Mouse (Mus musculus) lung, embryonic 14.5 days (tissue): ENCODE data around the gene Creb5. TPM values are rescaled to one million over a fixed set of nuclear protein-coding genes. Genes with fewer than 3 reads are reported as not detected.

ENCODE experiments used
- ATAC-seq: fragments of 200-750 bp; cut with Nextera tagmentation; 2 replicates; pipeline ENCODE4 v1.8.0; 2017; ENCODE audit warnings: mild to moderate bottlenecking, moderate TSS enrichment, moderate library complexity; ENCODE audit not compliant: insufficient read depth
- DNase-seq: peaks from one replicate; pipeline ENCODE4 v3.0.0-alpha.2; 2015
- H3K27ac ChIP-seq: fragments of 300-500 bp; sonication (generic); 2 replicates; pipeline ENCODE4 v1.5.1; 2014; ENCODE audit warnings: low read depth, mild to moderate bottlenecking, moderate library complexity
- H3K27me3 ChIP-seq: fragments of 300-500 bp; sonication (generic); 2 replicates; pipeline ENCODE4 v1.6.1; 2014; ENCODE audit warnings: low read length, control low read depth; ENCODE audit not compliant: insufficient read depth
- H3K36me3 ChIP-seq: fragments of 300-500 bp; sonication (generic); 2 replicates; pipeline ENCODE4 v1.6.1; 2014; ENCODE audit warnings: control low read depth; ENCODE audit not compliant: insufficient read depth
- H3K4me1 ChIP-seq: fragments of 300-500 bp; sonication (generic); 2 replicates; pipeline ENCODE4 v1.6.1; 2014; ENCODE audit warnings: antibody characterized with exemption, control low read depth; ENCODE audit not compliant: insufficient read depth
- H3K4me2 ChIP-seq: fragments of 300-500 bp; sonication (generic); 2 replicates; pipeline ENCODE4 v1.6.1; 2014; ENCODE audit warnings: mild to moderate bottlenecking
- H3K4me3 ChIP-seq: fragments of 300-500 bp; sonication (generic); 2 replicates; pipeline ENCODE4 v1.5.1; 2014; ENCODE audit warnings: low read depth, low read length
- H3K9ac ChIP-seq: fragments of 300-500 bp; sonication (generic); 2 replicates; pipeline ENCODE4 v1.6.1; 2014
- H3K9me3 ChIP-seq: fragments of 300-500 bp; sonication (generic); 2 replicates; pipeline ENCODE4 v1.6.1; 2016; ENCODE audit warnings: low read depth, low read length, control low read depth
- CTCF ChIP-seq: IDR thresholded peaks from 2 replicates; pipeline ENCODE4 v1.5.1; 2016; ENCODE audit warnings: antibody characterized with exemption, low read depth
- WGBS: fragments of 180-500 bp; shearing (Covaris S2); extraction: QIAGEN DNeasy Blood & Tissue Kit; methylation state at CpG from one replicate; pipeline ENCODE4 v1.1.7; 2014; 5-methylcytosine and 5-hydroxymethylcytosine counted together
- polyA plus RNA-seq: library from polyadenylated mRNA; unstranded; fragments of >200 nt; fragmentation: Nextera tagmentation; extraction: Ambion mirVana; gene quantifications from 2 replicates; pipeline ENCODE4 v1.2.1, GENCODE M21; 2014

Gene Creb5
- polyA plus RNA-seq, 1 experiment from 2014 or later: 6.4 TPM

DNA sequence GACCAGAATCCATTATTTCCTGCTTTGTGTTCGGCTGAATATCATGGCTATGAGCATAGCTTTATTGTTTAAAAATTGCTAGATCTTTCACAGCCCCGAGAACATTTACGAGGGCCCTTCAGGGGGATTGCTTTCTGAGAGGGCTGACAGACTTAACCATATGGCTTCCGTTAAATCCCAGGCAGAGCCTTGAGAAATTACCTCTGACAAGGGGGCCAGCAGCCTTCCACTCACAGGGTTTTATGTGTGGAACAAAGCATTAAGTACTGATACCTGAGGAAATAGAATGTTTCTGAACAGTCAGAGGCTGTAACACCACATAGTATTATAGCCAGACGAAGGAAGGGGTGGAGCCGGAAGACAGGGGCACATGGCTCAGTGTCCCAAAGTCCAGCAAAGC lies 165.2 kb downstream of the Creb5 start:
- DNase-seq: no peak
- no peak for ATAC-seq

GRCm38 (mm10) chr6:53455442-53455841 lies 168.4 kb downstream of the Creb5 start:
- H3K27ac ChIP-seq: no peak overlapping the region
- peaks cover 7% of the 10 kb centered on the region; the same call in 1 of the 2 replicates for H3K4me1 ChIP-seq
- H3K4me3 ChIP-seq: no peak overlapping the region
- no peak for TF ChIP-seq CTCF
- DNase-seq (no peak), ATAC-seq (no peak)
- no peak overlapping the region for H3K9ac ChIP-seq
- H3K36me3 ChIP-seq: no peaks in the 10 kb centered on the region
- H3K27me3 ChIP-seq: no peaks in the 10 kb centered on the region
- no peak overlapping the region for H3K4me2 ChIP-seq
- whole genome bisulfite sequencing: 63% methylated on average over 4 of the region's 4 CpGs
- no peaks in the 10 kb centered on the region for H3K9me3 ChIP-seq

More for the DNA sequence above, 165.2 kb downstream of the Creb5 start:
- Histone ChIP-seq H3K9me3 (no peaks in the 10 kb centered on the region), H3K4me1 (peaks cover 13% of the 10 kb centered on the region; the same call in 1 of the 2 replicates), H3K4me3 (no peak overlapping the region), H3K36me3 (no peaks in the 10 kb centered on the region), H3K27ac (no peak overlapping the region), H3K4me2 (no peak overlapping the region), H3K27me3 (no peaks in the 10 kb centered on the region), H3K9ac (no peak overlapping the region)
- no peak for TF ChIP-seq CTCF
- 27% methylated on average over 6 of the region's 6 CpGs for WGBS

GRCm38 (mm10) chr6:53456111-53456510 lies 169.0 kb downstream of the Creb5 start:
- Histone ChIP-seq H3K9ac (no peak overlapping the region), H3K4me2 (no peak overlapping the region), H3K4me3 (no peak overlapping the region), H3K9me3 (no peaks in the 10 kb centered on the region), H3K4me1 (peaks cover 7% of the 10 kb centered on the region; the same call in 1 of the 2 replicates), H3K36me3 (no peaks in the 10 kb centered on the region), H3K27ac (no peak overlapping the region), H3K27me3 (no peaks in the 10 kb centered on the region)
- WGBS: 87% methylated on average over 5 of the region's 5 CpGs
- no peak for TF ChIP-seq CTCF
- DNase-seq (no peak), ATAC-seq (no peak)

DNA sequence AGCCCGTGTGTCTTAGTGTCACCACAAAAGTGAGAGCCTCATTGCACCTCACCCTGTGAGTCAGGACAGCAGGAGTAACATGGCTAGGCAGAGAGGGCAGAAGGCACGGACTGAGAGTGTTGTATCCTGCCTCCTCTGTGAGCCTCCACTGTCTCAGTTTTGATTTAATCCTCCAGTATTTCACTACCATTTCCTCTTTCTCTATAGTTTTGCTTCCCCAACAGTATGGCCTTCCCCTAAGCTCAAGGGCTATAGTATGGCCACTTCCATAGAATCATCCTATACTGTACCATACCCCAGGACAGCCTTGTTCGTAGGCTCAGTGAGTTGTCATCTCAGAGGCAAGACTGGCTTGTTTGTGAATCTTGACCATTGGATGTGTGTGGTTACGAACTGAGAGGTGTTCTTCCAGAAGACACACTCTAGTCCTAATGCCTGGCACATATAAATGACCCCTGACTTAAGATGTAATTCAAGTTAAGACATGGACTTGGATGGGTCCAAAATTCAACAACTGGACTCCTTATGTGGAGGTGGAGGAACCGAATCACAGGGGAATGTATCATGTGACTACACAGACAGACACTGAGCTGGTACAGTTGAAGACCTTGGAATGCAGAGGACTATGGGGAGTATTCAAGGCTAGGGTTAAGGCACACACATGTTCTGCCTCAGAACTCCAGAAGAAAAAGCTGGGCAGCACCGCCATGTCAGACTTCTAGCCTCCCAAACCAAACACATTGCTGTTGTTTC lies 173.1 kb downstream of the Creb5 start:
- DNase-seq: no peak

GRCm38 (mm10) chr6:53461056-53461455 lies 174.0 kb downstream of the Creb5 start:
- DNase-seq: no peak
- WGBS: 77% methylated on average over 6 of the region's 6 CpGs
- Histone ChIP-seq H3K27ac (no peak overlapping the region), H3K36me3 (no peaks in the 10 kb centered on the region), H3K4me2 (no peak overlapping the region), H3K4me3 (no peak overlapping the region), H3K4me1 (no peaks in the 10 kb centered on the region), H3K9ac (no peak overlapping the region), H3K27me3 (no peaks in the 10 kb centered on the region), H3K9me3 (no peaks in the 10 kb centered on the region)
- no peak for ATAC-seq
- TF ChIP-seq CTCF: no peak

More for the DNA sequence above, 173.1 kb downstream of the Creb5 start:
- H3K27me3 ChIP-seq: no peaks in the 10 kb centered on the region
- no peak overlapping the region for H3K9ac ChIP-seq
- H3K36me3 ChIP-seq: no peaks in the 10 kb centered on the region
- no peak overlapping the region for H3K4me3 ChIP-seq
- no peak for TF ChIP-seq CTCF
- no peaks in the 10 kb centered on the region for H3K9me3 ChIP-seq
- 84% methylated on average over 6 of the region's 6 CpGs for WGBS
- H3K4me1 ChIP-seq: no peaks in the 10 kb centered on the region
- no peak for ATAC-seq
- H3K27ac ChIP-seq: no peak overlapping the region
- H3K4me2 ChIP-seq: no peak overlapping the region

DNA sequence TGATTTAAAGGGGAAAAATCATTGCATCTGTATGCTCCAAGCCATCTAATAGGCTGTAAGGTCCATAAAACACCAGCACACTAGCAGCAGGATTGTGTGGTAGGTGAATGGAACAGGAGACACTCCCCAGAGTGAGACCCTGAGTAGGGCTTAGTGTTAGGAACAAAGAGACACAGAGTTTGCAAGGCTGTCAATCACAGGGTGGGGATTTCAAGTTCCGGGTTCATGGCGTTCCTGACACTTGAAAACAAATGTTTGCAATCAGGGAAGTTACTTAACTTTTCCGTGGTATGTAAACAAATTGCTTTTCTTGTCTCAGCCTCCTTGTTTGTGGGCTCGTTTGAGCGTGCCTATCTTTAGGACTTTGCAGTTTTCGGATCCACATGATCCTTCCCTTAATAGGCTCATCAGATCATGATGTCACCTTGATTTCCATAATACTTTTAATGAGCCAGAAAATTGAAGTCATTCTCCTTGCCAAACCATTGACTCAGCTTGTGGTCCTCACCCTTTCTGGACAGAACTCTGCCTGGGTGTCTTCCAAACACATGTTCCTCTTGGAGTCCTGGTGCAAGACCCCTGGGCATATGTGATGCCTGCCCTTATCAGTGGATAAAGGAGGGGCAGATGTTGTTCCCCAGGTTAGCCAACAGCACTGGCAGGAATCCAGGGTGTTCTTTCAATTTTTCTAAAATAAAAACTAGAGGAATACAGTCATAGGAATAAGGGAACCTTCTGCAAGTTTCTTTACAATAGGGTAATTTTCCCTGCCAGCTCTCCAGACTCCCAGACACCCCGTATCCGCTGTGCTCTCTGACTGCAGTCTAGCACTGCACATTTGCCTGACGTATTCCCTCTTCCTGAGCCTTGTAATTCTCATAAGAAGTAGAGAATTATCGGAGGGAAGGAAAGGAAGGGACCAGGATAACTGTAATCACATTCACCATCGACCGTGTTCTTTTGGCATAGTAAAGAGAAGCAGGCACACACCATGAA lies 175.0 kb downstream of the Creb5 start:
- Histone ChIP-seq H3K36me3 (no peaks in the 10 kb centered on the region), H3K27ac (no peak overlapping the region), H3K4me1 (no peaks in the 10 kb centered on the region), H3K27me3 (no peaks in the 10 kb centered on the region), H3K9me3 (no peaks in the 10 kb centered on the region), H3K4me2 (no peak overlapping the region), H3K4me3 (no peak overlapping the region), H3K9ac (no peak overlapping the region)
- WGBS: 55% methylated on average over 12 of the region's 12 CpGs
- DNase-seq (no peak), ATAC-seq (no peak)
- no peak for TF ChIP-seq CTCF

- ATAC-seq (no peak), DNase-seq (no peak)
- no peak overlapping the region for H3K4me2 ChIP-seq
- H3K4me3 ChIP-seq: no peak overlapping the region
- no peaks in the 10 kb centered on the region for H3K9me3 ChIP-seq
- WGBS: 66% methylated on average over 7 of the region's 7 CpGs
- TF ChIP-seq CTCF: no peak
- H3K4me1 ChIP-seq: no peaks in the 10 kb centered on the region
- H3K36me3 ChIP-seq: no peaks in the 10 kb centered on the region
- H3K27me3 ChIP-seq: no peaks in the 10 kb centered on the region
- no peak overlapping the region for H3K27ac ChIP-seq
- no peak overlapping the region for H3K9ac ChIP-seq
Observed at GRCm38 (mm10) chr6:53462802-53463201, 175.7 kb downstream of the Creb5 start.
